Mouse (Mus musculus) adrenal gland, adult (tissue): ENCODE measurements around the gene Rab22a.
"Not testable (repeated sequence)": the region's sequence is repeated elsewhere in the genome, so short reads cannot be mapped to it uniquely, and the experiment has no call there.

Experiments used
- DNase-seq, 2 experiments: peaks; one replicate each; pipeline ENCODE4 v3.0.0; 2022 to 2023; ENCODE audit warnings: low spot score in 1 of 2; ENCODE audit not compliant: inconsistent age in 2 of 2

Gene Rab22a

GRCm38 (mm10) chr2:173659057-173659925 lies at the start of gene Rab22a:
Rab22a (plus strand) TSS chr2:173659760.
- DNase-seq: peak; percentile 99

GRCm38 (mm10) chr2:173615378-173616081 lies 44.0 kb upstream of the Rab22a start:
- DNase-seq: no peak

DNA sequence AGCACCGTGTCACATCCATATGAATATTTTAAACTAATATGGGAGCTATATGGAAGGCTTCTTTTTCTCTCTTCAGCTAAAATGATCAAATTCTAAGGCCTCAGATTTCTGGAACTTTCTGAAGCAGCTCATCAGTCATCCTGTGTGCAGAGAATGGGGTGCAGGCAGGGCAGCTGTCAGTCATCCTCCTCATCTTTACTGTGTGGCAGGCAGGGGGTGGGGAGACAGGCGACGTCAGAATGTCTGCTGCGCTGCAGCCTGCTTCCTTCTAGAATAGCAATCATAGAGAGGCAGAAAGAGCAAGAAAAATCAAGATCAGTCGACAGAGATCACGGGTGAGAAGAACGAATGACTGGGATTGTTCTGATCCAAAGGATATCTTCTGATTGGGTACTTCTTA lies 43.4 kb upstream of the Rab22a start:
- DNase-seq: no peak

DNA sequence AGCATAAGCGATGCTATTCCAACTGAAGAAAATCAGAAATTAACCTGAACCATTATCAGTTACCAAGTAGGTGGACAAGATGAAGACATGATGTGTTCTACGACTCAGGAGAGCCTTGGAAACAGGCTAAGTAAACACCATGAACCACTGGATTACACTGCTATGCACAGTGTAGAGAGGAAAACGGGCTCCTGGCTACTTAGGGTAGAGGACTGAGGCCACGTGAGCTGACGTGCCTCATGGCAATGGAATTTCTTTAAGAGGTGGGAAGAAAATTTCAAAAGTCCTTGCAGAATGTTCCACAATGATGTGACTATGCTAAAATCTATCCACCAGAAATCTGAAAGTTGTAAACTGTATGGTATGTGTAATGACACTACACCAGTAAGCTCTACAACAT lies 40.4 kb upstream of the Rab22a start:
- DNase-seq: no peak

DNA sequence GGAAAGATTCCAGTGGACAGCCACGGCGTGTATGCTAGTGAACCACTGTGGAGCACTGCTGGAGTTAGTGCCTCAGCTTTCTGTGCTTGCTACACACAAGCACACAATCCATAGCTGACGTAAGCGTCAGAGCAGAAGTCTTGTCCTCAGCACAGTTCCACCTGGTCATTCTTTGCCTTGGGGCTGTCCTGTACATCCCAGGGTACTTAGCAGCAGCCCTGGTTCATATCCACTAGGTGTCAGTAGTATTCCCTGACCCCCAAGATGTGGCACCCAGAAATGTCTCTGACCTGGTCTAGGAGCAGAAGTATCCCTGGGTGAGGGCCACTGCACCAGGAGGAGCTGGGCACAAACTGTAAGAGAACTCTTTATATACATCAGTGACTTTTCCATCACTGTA lies 38.9 kb upstream of the Rab22a start:
- no peak for DNase-seq

- peak in 1 of 2 experiments; percentile 45 for DNase-seq
Observed at GRCm38 (mm10) chr2:173622173-173622601, 37.4 kb upstream of the Rab22a start.

GRCm38 (mm10) chr2:173624667-173625066 lies 34.9 kb upstream of the Rab22a start:
- DNase-seq: no peak

DNA sequence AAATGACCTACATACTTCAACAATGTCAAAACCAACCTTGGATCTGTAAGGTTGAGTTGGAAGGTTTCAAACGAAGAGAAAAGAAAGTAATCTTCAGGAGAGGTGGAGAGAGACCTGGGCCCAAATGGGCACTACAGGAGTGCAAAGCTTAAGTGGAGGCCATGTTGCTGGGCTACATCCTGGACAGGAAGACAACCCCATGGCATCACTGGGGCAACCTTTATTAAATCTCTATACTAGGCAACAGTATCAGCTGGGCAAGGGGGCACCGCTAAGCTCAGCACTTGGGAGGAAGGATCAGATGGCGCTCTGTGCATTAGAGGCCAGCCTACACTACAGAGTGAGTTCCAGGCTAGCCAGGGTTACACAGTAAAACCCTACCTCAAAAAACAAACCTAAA lies 33.8 kb upstream of the Rab22a start:
- no peak for DNase-seq

DNA sequence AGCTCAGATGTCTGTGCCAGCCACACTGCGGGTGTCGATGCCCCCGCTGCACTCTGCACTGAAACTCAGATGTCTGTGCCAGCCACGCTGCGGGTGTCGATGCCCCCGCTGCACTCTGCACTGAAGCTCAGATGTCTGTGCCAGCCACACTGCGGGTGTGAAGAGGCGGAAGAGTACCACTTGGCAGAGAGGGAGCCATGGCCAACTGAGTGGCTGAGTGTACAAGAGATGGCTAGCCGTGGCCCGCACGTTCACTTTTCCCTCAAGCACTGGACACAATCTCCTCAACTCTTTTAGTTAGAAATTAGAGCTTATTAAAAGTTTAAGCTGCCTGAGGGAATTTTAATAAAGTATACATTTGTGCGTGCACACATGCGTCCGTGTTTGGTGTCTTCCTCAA lies 25.5 kb upstream of the Rab22a start:
- not testable (repeated sequence) for DNase-seq

DNA sequence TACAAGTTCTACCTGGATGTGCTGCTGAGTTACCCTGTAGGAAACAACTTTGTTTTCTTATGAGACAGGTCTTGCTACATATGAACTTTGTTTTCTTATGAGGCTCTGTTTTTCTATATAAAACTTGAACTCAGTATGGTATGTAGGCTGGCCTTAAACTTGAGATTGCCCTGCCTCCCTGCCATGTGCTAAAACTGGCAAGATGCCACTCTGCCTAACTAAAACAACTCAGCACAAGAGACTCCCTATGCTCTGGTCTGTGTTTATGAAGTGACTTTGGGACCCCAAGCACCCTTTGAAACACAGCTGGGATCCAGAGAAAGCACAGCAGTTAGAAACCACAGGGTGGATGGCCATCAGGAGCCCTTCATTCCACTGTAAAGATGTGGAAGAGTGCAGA lies 18.2 kb upstream of the Rab22a start:
- DNase-seq: no peak

- DNase-seq: no peak
Observed at GRCm38 (mm10) chr2:173642262-173642999, 17.1 kb upstream of the Rab22a start.

DNA sequence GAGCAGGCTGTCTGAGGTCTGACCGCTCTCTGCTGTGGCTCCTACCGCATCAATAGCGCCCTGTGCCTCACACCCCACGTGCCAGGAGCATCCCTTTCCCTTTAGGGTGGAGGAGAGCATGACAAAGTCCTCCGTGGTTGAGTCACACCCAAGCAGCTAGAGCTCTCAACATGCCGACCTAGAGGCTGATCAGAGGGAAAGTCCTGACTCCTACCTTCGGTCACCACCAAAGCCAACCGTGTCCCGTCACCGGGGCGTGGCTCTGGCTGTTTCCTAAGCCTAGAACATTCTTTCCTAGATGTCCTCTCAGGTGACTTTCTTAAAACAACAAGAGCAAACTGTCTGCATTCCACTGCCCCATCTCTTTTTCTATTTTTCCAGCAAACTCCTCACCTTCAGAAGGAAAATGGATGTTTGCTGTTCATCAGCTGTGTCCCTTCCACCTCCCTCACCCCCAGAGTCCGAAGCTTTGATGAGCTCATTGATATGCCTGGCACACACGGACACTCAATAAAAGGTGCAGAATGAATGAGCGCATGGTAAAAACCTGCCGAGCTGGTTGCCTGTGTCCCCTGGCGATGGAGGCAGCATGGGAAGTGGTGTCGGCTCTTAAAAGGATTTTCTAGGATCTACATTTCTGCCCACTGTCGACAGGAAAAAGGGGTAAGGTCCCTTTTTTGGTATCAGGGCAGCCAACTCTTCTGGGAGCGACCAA lies 12.2 kb upstream of the Rab22a start:
- DNase-seq: no peak

DNA sequence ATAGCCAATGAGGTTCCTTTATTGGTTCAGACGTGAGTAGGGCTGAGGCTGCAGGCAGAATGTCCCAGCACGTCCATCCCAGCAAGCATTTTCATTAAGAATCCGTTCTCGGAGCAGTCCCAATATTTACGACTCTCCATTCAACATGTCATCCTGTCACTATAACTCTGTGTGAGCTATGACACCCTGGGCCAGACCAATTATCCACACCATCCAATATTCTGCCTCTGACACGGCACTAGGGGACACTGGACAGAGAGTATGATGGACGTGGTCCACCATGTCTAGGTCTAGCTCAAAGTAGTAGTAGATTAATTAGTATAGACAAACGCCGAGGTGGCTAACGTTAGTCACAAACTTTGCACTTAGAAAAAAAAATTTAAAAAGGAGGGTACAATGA lies 9.8 kb upstream of the Rab22a start:
- DNase-seq: no peak

GRCm38 (mm10) chr2:173653526-173653925 lies 6.0 kb upstream of the Rab22a start:
- no peak for DNase-seq

GRCm38 (mm10) chr2:173657736-173658135 lies 1.8 kb upstream of the Rab22a start:
- DNase-seq: no peak

DNA sequence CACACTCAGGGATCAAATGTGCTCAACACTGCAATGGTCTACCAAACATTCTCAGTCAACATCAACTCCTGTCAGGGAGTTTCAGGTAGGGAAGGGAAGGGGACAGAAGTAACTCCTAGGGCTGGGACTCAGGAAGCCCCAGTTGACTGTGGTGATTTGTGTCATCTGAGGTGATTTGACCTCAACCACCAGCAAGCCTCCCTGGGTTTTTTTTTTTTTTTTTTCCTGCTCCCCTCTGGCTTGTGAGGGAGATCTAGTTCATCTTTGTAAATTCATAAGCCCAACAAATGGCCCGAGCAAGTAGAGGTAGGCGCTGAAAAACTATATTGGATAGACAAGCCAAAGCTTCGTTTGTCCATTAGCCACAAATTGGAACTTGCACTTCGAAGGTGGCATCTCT lies 1.0 kb upstream of the Rab22a start:
- DNase-seq: no peak

GRCm38 (mm10) chr2:173659926-173660684 lies 545 bp downstream of the Rab22a start:
- DNase-seq: peak in 1 of 2 experiments; percentile 74

GRCm38 (mm10) chr2:173662255-173662950 lies 2.8 kb downstream of the Rab22a start:
- no peak for DNase-seq

DNA sequence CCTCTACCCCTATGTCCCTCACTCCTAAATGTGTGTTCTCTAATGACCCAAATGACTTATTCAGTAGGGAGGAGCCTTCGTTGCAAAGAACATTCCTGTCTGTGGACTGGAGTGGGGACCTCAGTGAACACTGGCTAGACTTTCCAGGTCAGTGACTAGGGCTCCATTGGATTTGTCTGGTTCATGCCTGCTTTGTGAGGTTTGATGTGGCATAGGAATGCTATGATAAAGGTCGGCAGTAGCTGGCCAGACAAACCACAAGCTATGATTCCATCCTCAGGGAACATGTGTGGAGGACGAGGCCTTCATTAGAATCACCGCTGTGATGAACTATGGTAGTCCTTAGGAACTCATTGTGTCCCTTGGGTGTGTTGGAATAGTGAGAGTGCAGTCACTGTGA lies 5.2 kb downstream of the Rab22a start:
- DNase-seq: no peak

- DNase-seq: no peak
Observed at GRCm38 (mm10) chr2:173665271-173665670, 5.7 kb downstream of the Rab22a start.
